Mouse (Mus musculus) frontal cortex, adult 2 months (tissue): ENCODE results near the gene Galnt16. TPM values are rescaled to one million over a fixed set of nuclear protein-coding genes. Genes with fewer than 3 reads are reported as not detected.
A peak's percentile ranks its signal among the peaks of the same experiment; 100 is the strongest.

Experiments
- DNase-seq, 2 experiments: peaks; one replicate each; pipeline ENCODE4 v3.0.0; 2022; ENCODE audit warnings: low spot score in 1 of 2; ENCODE audit errors: extremely low spot score in 1 of 2
- polyA plus RNA-seq: library from polyadenylated mRNA; depleted of rRNA; stranded (reverse); fragments of >200 nt; gene quantifications from 2 replicates; pipeline ENCODE4 v1.2.3, GENCODE M21; 2012; rRNA removed

The Galnt16 gene
- polyA plus RNA-seq = 40.3 and 43.6 TPM in 2 replicates

DNA sequence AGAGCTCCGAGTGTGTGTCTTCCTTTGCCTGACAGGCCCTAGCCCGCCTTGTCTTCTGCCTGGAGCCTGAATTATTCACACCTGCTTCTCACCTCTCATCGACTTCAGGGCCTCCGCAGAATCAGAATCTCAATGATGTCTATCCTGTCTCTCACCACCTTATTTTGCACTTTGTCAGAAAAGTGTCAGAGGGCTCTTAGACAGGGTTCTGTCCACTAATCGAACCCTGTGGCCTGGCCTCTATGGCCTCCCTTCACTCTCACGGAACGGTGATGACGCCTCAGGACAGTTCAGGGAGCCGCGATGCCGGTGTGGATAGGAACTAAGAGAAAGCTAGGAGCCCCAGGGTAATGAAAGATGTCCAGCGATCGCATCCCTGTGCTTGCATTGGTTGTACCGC lies at the start of gene Galnt16:
Gene Galnt16, plus strand, starts transcription at position 301 of the 400 bp plus-strand sequence.
- no peak for DNase-seq

DNA sequence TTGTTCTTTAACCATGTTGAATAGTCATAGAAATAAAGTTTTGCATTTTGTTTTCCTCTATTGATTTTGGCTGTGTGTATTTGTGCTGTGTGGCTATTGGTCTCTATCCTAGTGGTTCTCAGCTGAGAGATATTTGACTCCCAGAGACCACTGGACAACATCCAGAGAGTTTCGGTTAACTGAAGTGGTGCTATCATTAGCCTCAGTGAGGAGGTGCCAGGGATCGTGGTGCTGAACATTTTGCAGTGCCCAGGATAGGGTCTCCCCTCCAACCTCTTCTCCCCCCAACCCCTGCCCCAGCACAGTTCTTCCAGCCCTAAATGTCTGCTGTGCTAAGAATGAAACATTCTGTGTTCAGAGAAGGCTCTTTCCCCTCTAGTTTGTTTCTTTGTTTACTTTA lies 47.9 kb upstream of the Galnt16 start:
- no peak for DNase-seq

DNA sequence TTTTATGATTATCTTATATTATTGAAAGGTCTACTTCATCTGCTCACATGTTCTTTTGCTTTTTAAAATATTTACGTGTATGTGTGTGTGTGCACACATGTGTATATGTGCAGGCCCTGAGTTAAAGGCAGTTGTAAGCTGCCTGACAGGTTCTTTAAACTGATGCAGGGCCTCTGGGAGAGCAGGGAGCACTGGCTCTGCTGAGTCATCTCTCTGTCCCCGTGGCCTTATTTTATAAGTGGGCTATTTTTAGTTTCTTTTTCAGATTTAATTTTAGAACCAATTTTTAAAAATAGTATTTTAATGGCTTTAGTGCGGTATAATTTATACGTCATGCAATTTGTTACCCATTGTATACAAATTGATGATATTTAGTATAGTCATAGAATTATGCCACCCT lies 46.2 kb upstream of the Galnt16 start:
- no peak for DNase-seq

DNA sequence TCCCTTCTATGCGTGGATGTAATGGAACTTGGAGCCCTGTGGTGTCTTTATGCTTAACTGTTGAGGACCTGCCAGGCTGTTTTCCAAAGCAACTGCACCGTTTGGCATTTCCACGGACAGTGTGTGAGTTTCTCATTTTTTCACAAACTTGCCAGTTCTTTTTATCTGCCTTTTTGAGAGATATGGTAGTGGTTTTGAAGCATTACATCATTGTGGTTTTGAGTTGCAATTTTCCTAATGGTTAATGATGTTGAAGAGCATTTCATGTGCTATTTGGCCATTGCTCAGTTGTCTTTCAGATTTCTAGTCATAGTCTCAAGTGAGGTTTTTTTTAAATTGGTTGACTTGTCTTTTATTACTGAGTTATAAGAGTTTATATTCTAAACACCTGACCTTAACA lies 44.3 kb upstream of the Galnt16 start:
- DNase-seq = no peak

DNA sequence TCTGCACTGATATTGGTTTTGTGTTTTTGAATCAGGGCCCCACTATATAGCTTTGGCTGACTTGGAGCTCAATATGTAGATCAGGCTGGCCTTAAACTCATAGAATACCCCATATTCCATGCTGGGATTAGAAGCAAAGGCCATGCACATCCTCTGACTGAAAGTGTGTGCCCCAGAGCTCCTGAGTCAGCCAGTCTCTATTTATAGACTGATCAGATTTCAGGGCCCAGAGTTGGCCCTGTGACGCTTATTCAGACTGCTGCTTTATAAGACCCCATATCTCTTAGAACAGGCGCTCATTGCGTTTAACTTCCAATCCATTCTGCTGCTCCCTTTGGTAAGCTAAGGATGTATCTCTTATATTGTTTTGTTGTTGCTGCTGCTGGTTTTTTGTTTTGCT lies 38.1 kb upstream of the Galnt16 start:
- DNase-seq = no peak

DNA sequence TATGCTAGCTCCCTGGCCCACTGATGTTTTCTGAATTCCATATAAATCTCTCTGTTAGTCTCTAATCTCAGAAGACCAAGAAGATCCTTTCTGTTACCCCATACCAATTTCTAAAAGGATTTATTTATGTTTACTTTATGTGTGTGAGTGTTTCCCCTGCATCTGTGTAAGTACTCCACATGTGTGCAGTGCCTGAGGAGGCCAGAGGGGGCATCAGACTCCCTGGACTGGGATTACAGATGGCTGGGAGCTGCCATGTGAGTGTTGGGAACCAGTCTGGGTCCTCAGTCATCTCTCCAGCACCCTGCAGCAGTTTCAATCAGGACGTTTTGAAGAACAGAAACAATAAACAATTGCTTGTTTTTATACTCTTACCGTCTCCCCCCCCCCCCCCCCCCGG lies 34.7 kb upstream of the Galnt16 start:
- DNase-seq = no peak

DNA sequence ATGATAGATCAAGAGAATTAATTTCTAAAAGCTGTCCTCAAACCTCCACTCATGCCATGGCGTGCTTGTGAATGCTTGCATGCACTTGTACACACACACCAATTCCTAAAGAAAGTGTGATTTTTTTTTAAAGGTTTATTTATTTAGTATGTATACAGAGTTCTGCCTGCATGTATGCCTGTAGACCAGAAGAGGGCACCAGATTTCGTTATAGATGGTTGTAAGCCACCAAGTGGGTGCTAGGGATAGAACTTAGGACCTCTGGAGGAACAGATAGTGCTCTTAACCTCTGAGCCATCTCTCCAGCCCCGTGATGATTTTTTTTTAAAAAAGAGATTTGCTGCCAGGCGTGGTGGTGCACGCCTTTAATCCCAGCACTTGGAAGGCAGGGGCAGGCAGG lies 24.8 kb upstream of the Galnt16 start:
- DNase-seq = no peak

DNA sequence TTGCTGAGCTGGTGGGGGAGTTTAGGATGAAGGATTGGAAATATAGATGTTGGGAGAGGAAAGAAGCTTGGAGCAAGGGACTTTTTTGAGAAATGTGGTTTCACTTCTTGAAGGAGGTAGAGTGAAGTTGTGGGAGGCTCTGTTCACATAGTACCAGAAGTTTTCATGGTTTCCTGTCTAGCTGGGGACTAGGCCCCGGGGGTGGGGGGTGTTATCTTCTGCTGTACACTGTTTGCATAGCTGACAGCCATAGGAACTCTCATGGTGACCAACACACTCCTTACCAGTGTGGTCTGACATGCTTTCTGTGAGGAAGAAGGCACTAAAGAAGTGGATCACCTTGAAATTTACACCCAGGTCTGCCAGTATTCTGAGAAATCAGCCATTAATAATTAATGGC lies 22.4 kb upstream of the Galnt16 start:
- no peak for DNase-seq

DNA sequence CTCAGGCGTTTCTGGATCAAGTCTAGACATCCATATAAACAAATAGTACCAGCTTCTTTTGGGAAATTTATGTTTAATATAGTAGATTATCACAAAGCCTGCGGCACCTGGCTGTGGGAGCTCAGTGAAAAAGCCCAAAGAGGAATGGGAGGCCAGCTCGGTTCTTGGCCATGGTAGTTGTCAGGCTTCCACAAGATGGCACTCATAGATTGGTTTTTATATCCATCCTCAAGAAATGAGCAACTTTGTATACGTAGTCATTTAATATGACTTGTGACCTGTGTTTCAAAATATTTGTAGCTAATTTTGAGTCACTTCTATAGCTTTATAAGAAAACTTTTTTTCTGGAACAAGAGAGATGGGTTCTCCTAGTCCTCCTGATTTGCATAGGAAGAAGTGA lies 19.7 kb upstream of the Galnt16 start:
- peak in 1 of 2 experiments; percentile 31 for DNase-seq

DNA sequence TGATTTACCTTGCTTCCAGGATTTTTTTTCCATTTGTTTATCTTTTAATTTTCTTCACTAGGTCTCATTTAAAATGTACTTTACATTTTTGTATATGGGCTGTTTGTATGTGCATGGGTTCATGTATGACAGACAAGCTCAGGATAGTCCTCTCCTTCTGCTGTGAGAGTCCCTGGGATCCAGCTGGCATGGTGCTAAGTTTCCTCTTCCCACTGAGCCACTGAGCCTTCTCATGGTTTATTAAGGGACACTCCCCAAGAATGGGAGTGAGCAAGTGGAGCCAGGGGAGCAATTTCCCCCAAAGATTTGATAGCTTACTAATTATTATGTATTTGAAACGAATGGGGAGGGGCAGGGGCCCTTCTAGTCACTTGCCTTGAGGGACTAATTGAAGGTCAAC lies 17.6 kb upstream of the Galnt16 start:
- no peak for DNase-seq

DNA sequence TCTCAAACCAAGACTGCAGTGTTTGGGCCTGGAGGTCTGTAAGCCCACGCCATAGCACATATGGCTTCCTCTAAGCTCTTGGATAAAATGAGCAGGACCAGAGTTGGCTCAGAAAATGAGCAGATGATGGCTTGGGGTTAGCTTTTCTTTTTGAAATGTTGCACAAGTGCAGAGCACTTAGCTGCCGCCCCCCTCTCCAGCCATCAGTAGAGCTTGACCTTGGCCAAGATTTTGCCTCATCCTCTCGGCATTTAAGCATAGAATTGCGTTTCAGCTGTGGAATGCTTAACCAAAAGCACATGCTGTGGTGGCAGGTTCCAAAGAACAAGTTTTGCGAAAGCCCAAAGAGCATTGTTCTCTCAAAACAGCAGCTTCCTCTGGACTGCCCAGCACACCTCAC lies 13.4 kb upstream of the Galnt16 start:
- no peak for DNase-seq

DNA sequence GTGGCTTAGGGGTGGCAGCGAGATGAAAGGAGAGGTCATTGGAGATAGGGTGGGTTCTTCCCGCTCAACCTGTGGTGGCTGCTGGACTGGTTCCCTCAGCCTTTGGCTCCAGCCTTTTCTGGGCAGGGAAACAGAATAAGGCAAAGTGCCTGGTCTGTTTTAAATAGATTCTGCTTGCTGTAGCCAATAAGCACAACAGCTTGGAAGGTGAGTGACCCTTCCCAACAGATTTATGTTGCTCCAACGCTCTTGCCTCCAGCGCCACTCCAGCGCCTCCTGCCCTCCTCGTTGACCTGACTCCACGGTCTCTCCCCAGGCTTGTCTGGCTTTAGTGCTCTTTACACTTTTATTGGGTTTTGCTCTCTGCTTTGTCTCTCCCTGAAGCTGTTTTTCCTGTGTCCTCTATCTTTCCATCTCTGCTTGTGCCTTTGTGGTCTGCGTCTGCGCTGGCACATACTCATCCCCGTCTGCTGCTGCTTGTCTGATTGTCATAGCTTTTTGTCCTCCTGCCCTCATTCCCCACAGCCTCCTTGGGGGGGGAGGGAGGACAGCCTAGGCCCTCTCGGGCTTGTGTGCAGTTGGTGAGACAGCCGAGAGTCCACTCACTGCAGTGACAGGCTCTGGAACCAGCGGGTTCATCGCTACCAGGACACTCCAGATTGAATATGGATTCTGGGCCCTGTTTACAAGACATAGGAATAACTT lies 10.9 kb upstream of the Galnt16 start:
- no peak for DNase-seq

DNA sequence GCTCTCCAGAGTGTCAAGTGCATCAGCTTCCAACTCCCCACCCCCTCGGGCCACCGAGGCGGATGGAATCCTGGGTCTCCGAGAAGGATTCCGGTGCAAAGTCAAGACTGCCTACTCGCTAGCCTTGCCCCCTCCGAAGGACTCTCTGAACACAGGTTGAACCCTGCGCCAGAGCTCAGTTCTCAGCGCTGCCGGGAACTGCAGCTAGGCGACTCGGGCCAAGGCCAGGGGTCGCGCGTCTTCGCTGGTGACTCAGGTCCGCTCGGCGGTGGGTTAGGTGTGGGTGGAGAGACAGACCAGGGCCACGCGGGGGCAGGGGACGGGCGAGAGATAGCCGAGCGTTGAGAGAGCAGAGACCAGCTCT lies 298 bp downstream of the Galnt16 start:
- DNase-seq = no peak

DNA sequence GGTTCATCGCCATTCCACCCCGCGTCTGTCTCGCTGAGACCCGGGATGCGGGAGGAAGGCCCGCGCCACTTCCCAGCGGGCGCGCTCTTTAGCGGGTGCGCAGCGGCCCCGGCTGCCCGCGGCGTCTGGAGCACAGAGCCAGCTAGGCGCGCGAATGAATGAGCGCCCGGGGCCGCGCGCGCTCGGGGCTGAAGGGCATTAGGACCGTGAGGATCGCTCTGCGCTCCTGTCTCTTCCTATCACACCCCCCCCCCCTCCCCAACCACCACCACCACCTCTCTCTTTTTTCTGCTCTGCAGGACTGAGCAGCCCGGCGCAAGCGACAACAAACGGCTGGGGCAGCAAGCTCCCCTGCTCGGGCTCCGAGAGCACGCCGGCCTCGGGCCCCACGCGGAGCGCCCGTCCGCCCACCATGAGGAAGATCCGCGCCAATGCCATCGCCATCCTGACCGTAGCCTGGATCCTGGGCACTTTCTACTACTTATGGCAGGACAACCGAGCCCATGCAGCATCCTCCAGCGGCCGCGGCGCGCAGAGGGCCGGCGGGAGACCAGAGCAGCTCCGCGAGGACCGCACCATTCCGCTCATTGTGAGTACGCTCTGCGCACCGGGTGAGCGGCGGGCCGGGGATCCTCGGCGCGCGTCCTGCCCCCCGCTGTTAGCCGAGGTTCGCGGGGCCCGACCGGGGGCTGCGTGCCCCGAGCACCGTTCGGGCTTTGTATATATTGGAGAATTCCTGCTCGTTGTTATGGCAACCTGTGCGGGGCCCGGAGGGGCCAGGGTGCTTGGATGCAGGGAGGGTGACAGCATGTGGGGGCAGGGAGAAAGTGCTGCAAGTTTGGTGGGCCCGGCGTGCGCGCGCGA lies 912 bp downstream of the Galnt16 start:
- peak in 1 of 2 experiments; percentile 61 for DNase-seq

DNA sequence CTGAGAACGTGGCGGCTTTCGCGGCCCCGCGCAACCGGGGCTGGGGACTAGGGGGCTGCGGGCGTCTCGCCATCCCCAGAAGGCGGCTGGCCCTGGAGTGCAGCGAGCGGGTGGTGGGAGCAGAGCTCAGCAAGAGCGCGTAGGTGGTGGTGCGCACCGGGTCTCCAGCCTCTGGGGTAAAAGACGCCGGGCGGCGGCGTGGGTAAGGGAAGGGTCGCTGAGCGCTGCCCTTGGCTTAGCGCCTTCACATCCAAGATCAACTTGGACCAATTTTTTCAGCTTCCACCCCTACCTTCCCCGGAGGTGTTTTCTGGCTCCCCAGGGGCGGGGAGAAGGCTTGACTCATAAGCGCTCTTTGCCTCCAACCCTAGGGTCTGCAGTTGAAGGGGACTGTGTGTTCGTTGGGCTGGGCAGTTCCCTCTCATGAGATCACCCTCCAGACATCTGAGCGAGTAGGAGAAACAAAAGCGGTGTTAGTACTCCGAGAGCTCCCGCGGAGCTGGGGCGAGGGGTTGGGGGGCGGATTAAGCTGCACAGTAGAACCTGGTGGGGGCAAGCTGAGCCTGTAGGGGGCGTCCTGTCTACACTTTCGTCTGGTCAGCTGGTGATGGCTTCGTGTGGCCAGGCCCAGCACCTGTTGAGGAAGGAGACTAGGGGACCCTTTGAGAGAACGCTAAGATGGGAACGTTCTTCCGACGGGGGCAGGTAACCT lies 1.7 kb downstream of the Galnt16 start:
- DNase-seq = peak in 1 of 2 experiments; percentile 80

DNA sequence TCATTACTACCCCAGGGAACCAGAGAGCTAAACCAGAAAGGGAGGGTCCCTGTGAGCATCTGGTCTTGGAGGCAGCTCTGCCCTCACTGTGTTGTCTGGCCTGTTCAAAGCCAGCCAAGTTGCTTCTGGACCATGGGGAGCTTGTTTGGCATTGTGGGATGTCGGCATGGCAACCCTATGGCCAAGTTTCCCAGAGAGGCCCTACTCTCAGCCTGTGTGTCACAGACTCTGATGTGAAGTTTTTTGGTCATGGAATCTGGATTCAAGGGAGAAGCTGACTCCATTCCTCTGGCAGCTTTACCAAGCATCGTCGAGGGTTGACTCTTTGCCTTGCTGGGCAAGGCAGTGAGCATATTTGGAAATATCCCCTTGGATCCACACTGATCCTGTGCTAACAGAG lies 3.9 kb downstream of the Galnt16 start:
- DNase-seq = no peak

DNA sequence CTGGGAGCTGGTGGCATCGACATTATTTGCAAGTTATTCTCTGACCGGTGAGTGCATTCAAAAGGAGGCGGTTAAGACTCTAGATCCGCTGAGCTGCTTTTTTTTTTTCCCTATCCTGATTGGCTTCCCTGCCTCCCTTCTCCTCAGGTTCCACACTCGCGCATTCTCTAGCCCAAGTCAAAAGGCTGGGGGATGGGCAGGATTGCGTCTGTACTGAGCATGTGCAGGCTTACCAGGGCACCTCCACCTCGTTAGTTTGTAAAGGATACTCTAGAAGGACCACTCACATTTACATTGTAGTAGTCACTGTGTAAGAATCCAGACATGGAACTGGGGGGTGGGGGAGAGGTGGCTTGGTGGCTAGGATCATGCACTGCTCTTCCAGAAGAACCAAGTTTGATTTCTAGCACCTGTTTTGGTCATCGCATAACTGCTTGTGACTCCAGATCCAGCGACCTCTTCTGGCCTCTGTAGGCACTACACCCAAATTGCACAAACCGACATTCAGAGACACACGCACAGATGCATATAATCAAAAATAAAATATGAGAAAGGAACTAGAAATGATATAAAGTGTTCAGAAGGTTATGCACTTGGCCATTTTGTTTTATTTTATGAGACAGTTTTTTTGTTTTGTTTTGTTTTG lies 6.3 kb downstream of the Galnt16 start:
- DNase-seq = no peak

DNA sequence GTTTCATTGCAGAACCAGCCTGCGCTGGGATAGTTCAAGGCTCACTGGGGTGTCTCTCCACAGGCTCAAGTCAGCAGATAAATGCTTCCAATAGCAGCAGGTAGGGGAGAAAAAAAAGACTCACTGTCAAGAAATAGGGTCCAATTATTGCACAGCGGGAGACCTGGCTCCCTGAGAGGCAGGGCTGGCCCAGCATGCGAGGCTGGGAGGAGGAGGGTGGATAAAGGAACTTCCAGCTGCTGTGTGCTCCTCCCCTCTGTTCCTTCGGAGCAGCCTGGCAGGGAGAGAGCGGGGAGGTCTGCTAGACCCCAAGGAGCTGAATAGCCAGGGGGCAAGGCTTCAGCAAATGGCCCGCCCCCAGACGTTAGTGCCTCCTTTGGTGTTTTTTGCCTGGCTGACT lies 7.4 kb downstream of the Galnt16 start:
- DNase-seq = no peak

DNA sequence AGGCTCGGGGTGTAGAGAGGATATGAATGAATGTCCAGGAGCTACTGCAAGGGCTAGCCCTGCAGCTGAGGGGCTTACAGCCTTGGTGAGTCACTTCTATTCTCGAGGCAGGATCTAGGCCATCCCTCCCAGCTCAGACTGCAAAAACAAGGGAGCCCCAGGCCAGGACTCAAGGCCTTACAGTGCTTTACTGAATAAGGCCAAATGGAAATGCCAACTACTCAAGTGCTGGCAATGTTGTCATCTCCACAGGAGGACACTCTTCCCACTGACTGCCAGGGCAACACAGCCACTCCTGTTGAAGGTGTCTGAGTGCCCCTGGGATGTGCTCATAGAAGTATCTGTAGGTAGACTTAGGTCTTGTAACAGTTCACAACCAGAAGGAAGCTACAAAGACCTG lies 8.4 kb downstream of the Galnt16 start:
- no peak for DNase-seq

DNA sequence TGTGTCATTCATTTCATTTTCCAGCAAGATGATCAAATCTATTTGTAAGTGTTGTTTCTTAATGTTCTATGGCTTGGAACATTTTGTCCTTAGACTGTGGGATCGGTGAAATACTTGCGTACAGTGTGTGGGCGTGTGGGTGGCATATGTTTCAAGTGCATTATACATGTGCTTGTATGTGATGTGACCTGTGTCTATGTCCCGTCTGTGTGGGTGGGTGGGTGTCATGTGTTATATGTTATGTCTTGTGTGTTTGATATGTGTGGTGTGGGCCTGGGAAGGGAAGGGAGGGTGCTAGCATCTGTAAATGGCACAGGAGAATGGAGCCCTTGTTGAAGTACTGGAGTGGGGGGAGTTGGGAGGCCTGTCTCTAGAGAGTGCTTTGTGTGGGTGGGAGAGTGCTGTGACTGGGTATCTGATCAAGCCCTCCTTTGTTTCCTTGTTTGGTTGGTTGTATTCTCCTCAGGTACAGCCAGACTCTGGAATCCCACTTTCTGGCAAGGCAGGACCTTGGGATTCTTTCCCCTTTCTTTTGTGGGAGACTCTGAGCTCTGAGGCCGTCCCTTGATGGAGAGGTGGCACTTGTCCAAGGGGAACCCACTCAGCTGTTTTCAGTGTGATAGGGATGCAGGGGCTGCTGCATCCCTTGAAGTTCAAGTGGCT lies 9.8 kb downstream of the Galnt16 start:
- peak; percentile 44 to 56 for DNase-seq
